Mouse (Mus musculus) liver, embryonic 14.5 days (tissue): ENCODE data around the gene Gadd45g. TPM values are rescaled to one million over a fixed set of nuclear protein-coding genes. Genes with fewer than 3 reads are reported as not detected.
A peak's percentile ranks its signal among the peaks of the same experiment; 100 is the strongest.

Source experiments
- ATAC-seq: fragments of 200-750 bp; cut with Nextera tagmentation; 2 replicates; pipeline ENCODE4 v1.8.0; 2017; ENCODE audit warnings: moderate number of reproducible peaks, mild to moderate bottlenecking, moderate library complexity; ENCODE audit not compliant: insufficient read depth
- DNase-seq, 3 experiments: peaks; one replicate each; pipeline ENCODE4 v3.0.0-alpha.2; 2012 to 2013; ENCODE audit warnings: low read depth in 3 of 3, low spot score in 3 of 3
- H3K27ac ChIP-seq: fragments of 300-500 bp; sonication (generic); 2 replicates; pipeline ENCODE4 v1.5.1; 2014; ENCODE audit warnings: moderate library complexity, mild to moderate bottlenecking, control low read depth, inconsistent platforms
- H3K27me3 ChIP-seq: fragments of 300-500 bp; sonication (generic); 2 replicates; pipeline ENCODE4 v1.6.1; 2014; ENCODE audit warnings: mild to moderate bottlenecking, low read length, moderate library complexity; ENCODE audit not compliant: control insufficient read depth, insufficient read depth
- H3K36me3 ChIP-seq: fragments of 300-500 bp; sonication (generic); replicated peaks from 2 replicates; pipeline ENCODE4 v1.6.1; 2014; ENCODE audit warnings: low read depth; ENCODE audit not compliant: control insufficient read depth, insufficient read depth
- H3K4me1 ChIP-seq, 2 experiments: fragments of 200-500 bp in 1 of 2; fragments of 300-500 bp in 1 of 2; sonication (generic) in 1 of 2; replicated peaks; 2 replicates each; pipeline ENCODE4 v1.6.1; 2012 to 2014; ENCODE audit warnings: antibody characterized with exemption in 1 of 2, inconsistent platforms in 1 of 2, low read length in 1 of 2; ENCODE audit not compliant: control insufficient read depth in 2 of 2, insufficient read depth in 2 of 2
- H3K4me2 ChIP-seq: fragments of 300-500 bp; sonication (generic); 2 replicates; pipeline ENCODE4 v1.6.1; 2014; ENCODE audit warnings: low read depth, mild to moderate bottlenecking, control low read depth, moderate library complexity
- H3K4me3 ChIP-seq, 2 experiments: fragments of 200-500 bp in 1 of 2; fragments of 300-500 bp in 1 of 2; sonication (generic) in 1 of 2; 2 replicates each; pipeline ENCODE4 v1.5.1; 2012 to 2014; ENCODE audit warnings: low read depth in 2 of 2, low read length in 2 of 2, mild to moderate bottlenecking in 2 of 2, control low read depth in 1 of 2, inconsistent platforms in 1 of 2, moderate library complexity in 1 of 2; ENCODE audit not compliant: insufficient read depth in 1 of 2
- H3K9ac ChIP-seq: fragments of 300-500 bp; sonication (generic); replicated peaks from 2 replicates; pipeline ENCODE4 v1.6.1; 2014; ENCODE audit warnings: mild to moderate bottlenecking, control low read depth, moderate library complexity
- H3K9me3 ChIP-seq: fragments of 300-500 bp; sonication (generic); 2 replicates; pipeline ENCODE4 v1.6.1; 2016; ENCODE audit warnings: low read length, mixed read lengths; ENCODE audit not compliant: control insufficient read depth
- CTCF ChIP-seq: IDR thresholded peaks from 2 replicates; pipeline ENCODE4 v1.5.1; 2016; ENCODE audit warnings: antibody characterized with exemption, low read depth, control low read depth
- EP300 ChIP-seq: IDR thresholded peaks from 2 replicates; pipeline ENCODE4 v1.6.1; 2016; ENCODE audit warnings: antibody characterized with exemption, low read depth
- WGBS: fragments of 180-500 bp; shearing (Covaris S2); extraction: QIAGEN DNeasy Blood & Tissue Kit; methylation state at CpG from one replicate; pipeline ENCODE4 v1.1.7; 2014; ENCODE audit not compliant: insufficient replicate concordance; 5-methylcytosine and 5-hydroxymethylcytosine counted together
- polyA plus RNA-seq, 2 experiments: library from polyadenylated mRNA; depleted of rRNA in 1 of 2; stranded (reverse) in 1 of 2; unstranded in 1 of 2; fragments of >200 nt; fragmentation: Nextera tagmentation in 1 of 2; extraction: Ambion mirVana in 1 of 2; gene quantifications; 2 replicates each; pipeline versions ENCODE4 v1.2.1 to v1.2.3; 2012 to 2014

Gene Gadd45g
- polyA plus RNA-seq, 2 experiments: 12.7 to 14.4 TPM

- no peak for TF ChIP-seq EP300
- no peak for TF ChIP-seq CTCF
Measured at GRCm38 (mm10) chr13:51821988-51822387, 24.5 kb upstream of the Gadd45g start.

DNA sequence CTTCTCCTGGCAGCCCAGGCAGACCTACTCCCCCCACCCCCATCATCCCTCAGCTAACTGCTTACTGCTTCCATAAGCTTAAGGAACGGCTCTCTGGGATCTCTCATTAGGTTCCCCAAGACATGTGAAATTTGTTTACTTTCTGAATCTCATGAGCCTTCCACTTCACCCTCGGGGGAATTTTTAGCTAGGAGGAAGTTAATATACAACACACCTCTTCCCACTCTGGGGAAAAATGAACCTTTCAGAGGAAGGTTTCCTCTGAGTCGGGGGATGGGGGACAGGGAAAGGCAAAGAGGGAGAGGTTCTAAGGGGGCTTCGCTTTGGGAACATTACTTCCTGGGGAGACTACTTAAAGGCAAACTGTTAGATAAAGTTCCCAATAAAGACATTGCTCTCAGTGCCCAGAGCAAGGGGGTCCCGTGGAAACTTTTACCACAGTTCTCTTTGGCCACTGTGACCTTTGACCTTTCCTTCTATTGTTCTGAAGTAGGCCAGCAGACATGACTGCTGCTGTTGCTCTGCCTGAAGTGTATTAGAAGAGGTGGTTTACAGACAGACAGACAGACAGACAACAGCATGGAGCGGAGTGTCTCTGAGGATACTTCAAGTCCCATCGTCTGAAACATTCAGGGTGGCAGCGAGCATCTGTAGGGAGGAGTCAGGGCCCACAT lies 22.5 kb upstream of the Gadd45g start:
- H3K4me2 ChIP-seq: no peak overlapping the region
- TF ChIP-seq CTCF: no peak
- no peak for TF ChIP-seq EP300
- ATAC-seq (no peak), DNase-seq (no peak)
- H3K27me3 ChIP-seq: no peaks in the 10 kb centered on the region
- no peak overlapping the region for H3K4me3 ChIP-seq
- 46% methylated on average over 8 of the region's 8 CpGs for WGBS
- no peaks in the 10 kb centered on the region for H3K36me3 ChIP-seq
- no peak overlapping the region for H3K27ac ChIP-seq
- H3K9ac ChIP-seq: no peak overlapping the region
- H3K4me1 ChIP-seq: peaks cover 0 to 2% of the 10 kb centered on the region in 2 experiments; a peak in 2 of 4 replicates
- H3K9me3 ChIP-seq: no peaks in the 10 kb centered on the region

More at GRCm38 (mm10) chr13:51821988-51822387, 24.5 kb upstream of the Gadd45g start:
- Histone ChIP-seq H3K4me1 (peaks cover 0 to 5% of the 10 kb centered on the region in 2 experiments; a peak in 2 of 4 replicates), H3K9ac (no peak overlapping the region), H3K36me3 (no peaks in the 10 kb centered on the region), H3K27ac (no peak overlapping the region), H3K4me3 (no peak overlapping the region), H3K4me2 (no peak overlapping the region), H3K9me3 (no peaks in the 10 kb centered on the region), H3K27me3 (no peaks in the 10 kb centered on the region)
- ATAC-seq (no peak), DNase-seq (no peak)
- 36% methylated on average over 3 of the region's 3 CpGs for WGBS

DNA sequence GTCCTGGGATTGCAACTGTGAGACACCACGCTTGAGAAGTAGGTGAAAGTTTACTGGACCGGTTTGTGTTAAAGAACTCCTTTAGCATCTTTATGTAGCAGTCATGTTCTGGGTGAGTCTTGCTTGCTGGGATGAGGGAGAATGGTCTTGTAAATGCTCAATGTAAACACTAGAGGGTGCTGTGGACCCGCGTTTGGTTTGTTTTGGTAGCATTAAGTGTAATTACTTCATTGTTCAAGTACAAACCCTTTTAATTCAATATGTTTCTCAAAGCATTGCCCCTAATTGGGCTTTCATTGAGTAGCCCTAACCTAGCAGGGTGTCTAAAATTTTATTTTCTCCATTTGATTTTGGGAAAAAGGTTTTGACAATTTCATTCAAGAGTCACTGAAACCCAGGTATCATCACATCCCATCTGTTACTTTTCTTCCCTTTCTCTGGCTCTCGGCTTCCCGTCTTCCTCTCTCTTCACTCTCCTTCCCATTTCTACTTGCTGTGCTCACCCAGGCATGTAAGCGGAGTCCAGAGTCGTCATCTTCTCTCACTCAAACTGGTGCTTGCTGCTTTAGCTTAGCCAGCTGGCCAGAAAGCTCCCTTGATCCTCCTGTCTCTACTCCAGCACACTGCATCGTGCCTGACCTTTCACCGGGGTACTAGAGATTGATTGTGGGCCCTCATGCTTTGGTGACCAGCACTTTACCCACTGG lies 15.6 kb upstream of the Gadd45g start:
- Histone ChIP-seq H3K36me3 (no peaks in the 10 kb centered on the region), H3K9ac (no peak overlapping the region), H3K4me1 (peaks cover 3 to 14% of the 10 kb centered on the region in 2 experiments; a peak in 3 of 4 replicates), H3K4me2 (no peak overlapping the region), H3K9me3 (no peaks in the 10 kb centered on the region), H3K27me3 (no peaks in the 10 kb centered on the region), H3K4me3 (no peak overlapping the region), H3K27ac (no peak overlapping the region)
- ATAC-seq (no peak), DNase-seq (no peak)
- WGBS: 18% methylated on average over 10 of the region's 10 CpGs
- TF ChIP-seq EP300 (no peak), CTCF (peak; percentile 77)

DNA sequence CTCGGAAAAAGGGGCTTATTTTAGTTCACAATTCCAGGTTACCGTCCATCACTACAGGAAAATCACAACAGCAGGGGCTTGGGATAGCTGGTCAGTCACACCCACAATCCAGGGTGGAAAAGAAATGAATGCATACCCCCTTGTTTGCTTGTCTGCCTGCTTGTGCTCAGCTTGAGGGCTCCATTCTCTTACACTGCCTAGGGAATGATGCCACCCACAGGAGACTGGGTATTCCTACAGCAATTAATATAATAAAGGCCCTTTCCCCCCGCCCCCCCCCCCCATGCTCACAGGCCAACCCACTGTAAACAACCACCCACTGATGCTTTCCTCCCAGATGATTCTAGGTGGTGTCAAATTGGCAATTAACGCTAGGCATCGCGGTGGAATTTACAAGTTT lies 14.0 kb upstream of the Gadd45g start:
- Histone ChIP-seq H3K9ac (no peak overlapping the region), H3K4me2 (no peak overlapping the region), H3K27ac (no peak overlapping the region), H3K27me3 (no peaks in the 10 kb centered on the region), H3K36me3 (no peaks in the 10 kb centered on the region), H3K4me3 (no peak overlapping the region), H3K4me1 (peaks cover 3 to 21% of the 10 kb centered on the region in 2 experiments; a peak in 3 of 4 replicates), H3K9me3 (no peaks in the 10 kb centered on the region)
- 77% methylated on average over 6 of the region's 6 CpGs for WGBS
- ATAC-seq (no peak), DNase-seq (no peak)
- no peak for TF ChIP-seq EP300
- 0 out of 2 replicates have a peak, but pooled peaks have one; percentile 13 for TF ChIP-seq CTCF

DNA sequence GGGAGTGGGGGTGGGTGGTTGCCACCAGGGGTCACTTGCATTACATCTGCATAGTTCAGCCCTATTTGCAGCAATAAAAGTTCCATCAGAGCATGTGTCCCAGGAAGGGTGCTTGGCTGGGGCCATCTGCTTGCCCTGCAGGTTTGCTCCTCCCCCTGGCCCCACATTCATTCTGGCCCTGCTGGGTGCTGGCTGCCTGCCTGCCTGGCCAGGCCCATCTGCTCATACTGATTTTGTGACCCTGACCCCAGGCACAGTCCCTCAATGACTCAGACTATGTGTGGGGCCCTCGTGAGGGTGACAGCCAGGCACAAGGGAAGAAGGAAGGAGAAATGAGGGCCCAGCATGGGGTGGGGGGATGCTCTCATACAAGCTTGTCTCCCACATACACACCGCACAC lies 12.9 kb upstream of the Gadd45g start:
- ATAC-seq (peak; percentile 26; the same call in 1 of the 2 replicates), DNase-seq (no peak)
- Histone ChIP-seq H3K36me3 (no peaks in the 10 kb centered on the region), H3K9me3 (no peaks in the 10 kb centered on the region), H3K9ac (no peak overlapping the region), H3K27ac (no peak overlapping the region), H3K4me2 (no peak overlapping the region), H3K27me3 (no peaks in the 10 kb centered on the region), H3K4me1 (peaks cover 3 to 21% of the 10 kb centered on the region in 2 experiments; a peak in 3 of 4 replicates), H3K4me3 (no peak overlapping the region)
- no peak for TF ChIP-seq EP300
- no peak for TF ChIP-seq CTCF
- WGBS: 43% methylated on average over 2 of the region's 2 CpGs
